Mouse (Mus musculus): ENCODE results near the gene Cdk12.
A peak's percentile ranks its signal among the peaks of the same experiment; 100 is the strongest.

The Cdk12 gene

GRCm38 (mm10) chr11:98260706-98261479 lies 58.0 kb downstream of the Cdk12 start:
- no peak for DNase-seq (ENCODE audit: low read depth)

- peak; percentile 91 for DNase-seq (ENCODE audit: low read depth)
These were observed 62.2 kb downstream of the Cdk12 start for GRCm38 (mm10) chr11:98265039-98265438.

- no peak for DNase-seq (ENCODE audit: low read depth)
These were observed 63.0 kb downstream of the Cdk12 start for GRCm38 (mm10) chr11:98265891-98266290.

GRCm38 (mm10) chr11:98266699-98267402 lies 64.0 kb downstream of the Cdk12 start:
- no peak for DNase-seq (ENCODE audit: low read depth)

- peak; percentile 20 for DNase-seq (ENCODE audit: low read depth)
These were observed 67.2 kb downstream of the Cdk12 start for GRCm38 (mm10) chr11:98270066-98270465.

GRCm38 (mm10) chr11:98270466-98270865 lies 67.6 kb downstream of the Cdk12 start:
- no peak for DNase-seq (ENCODE audit: low read depth)

GRCm38 (mm10) chr11:98283740-98284139 lies 80.9 kb downstream of the Cdk12 start:
- DNase-seq (ENCODE audit: low read depth) = no peak

- no peak for DNase-seq (ENCODE audit: low read depth)
These were observed 81.4 kb downstream of the Cdk12 start for GRCm38 (mm10) chr11:98284230-98284629.

GRCm38 (mm10) chr11:98285368-98285767 lies 82.5 kb downstream of the Cdk12 start:
- DNase-seq (ENCODE audit: low read depth) = no peak

- DNase-seq (ENCODE audit: low read depth) = no peak
These were observed 84.7 kb downstream of the Cdk12 start for GRCm38 (mm10) chr11:98287531-98287930.

GRCm38 (mm10) chr11:98287961-98288360 lies 85.1 kb downstream of the Cdk12 start:
- DNase-seq (ENCODE audit: low read depth) = no peak

GRCm38 (mm10) chr11:98289873-98290272 lies 87.0 kb downstream of the Cdk12 start:
- DNase-seq (ENCODE audit: low read depth) = no peak

GRCm38 (mm10) chr11:98290906-98291305 lies 88.0 kb downstream of the Cdk12 start:
- DNase-seq (ENCODE audit: low read depth) = no peak

GRCm38 (mm10) chr11:98293070-98293469 lies 90.2 kb downstream of the Cdk12 start:
- no peak for DNase-seq (ENCODE audit: low read depth)

GRCm38 (mm10) chr11:98294188-98295012 lies 91.5 kb downstream of the Cdk12 start:
- peak; percentile 74 for DNase-seq (ENCODE audit: low read depth)

- no peak for DNase-seq (ENCODE audit: low read depth)
These were observed 92.2 kb downstream of the Cdk12 start for GRCm38 (mm10) chr11:98295013-98295585.

- DNase-seq (ENCODE audit: low read depth) = peak; percentile 65
These were observed 93.4 kb downstream of the Cdk12 start for GRCm38 (mm10) chr11:98296277-98296676.

GRCm38 (mm10) chr11:98296916-98297315 lies 94.1 kb downstream of the Cdk12 start:
- no peak for DNase-seq (ENCODE audit: low read depth)

GRCm38 (mm10) chr11:98297778-98298177 lies 94.9 kb downstream of the Cdk12 start:
- DNase-seq (ENCODE audit: low read depth) = no peak

GRCm38 (mm10) chr11:98298484-98299205 lies 95.8 kb downstream of the Cdk12 start:
- DNase-seq (ENCODE audit: low read depth) = no peak

- peak; percentile 88 for DNase-seq (ENCODE audit: low read depth)
These were observed 111.0 kb downstream of the Cdk12 start for GRCm38 (mm10) chr11:98313790-98314323.

Measured in NIH3T3 (cell line).